Mouse (Mus musculus) midbrain, embryonic 16.5 days (tissue): Measurements from ENCODE around the gene Gm20388. TPM values are rescaled to one million over a fixed set of nuclear protein-coding genes. Genes with fewer than 3 reads are reported as not detected.

Experiments
- ATAC-seq: fragments of 200-750 bp; cut with Nextera tagmentation; 2 replicates; pipeline ENCODE4 v1.8.0; 2017; ENCODE audit warnings: moderate TSS enrichment
- H3K27ac ChIP-seq: fragments of 300-500 bp; sonication (generic); 2 replicates; pipeline ENCODE4 v1.5.1; 2014; ENCODE audit warnings: mild to moderate bottlenecking, low read length, mixed read lengths
- H3K27me3 ChIP-seq: fragments of 300-500 bp; sonication (generic); 2 replicates; pipeline ENCODE4 v1.6.1; 2014; ENCODE audit warnings: low read depth, low read length, mixed read lengths; ENCODE audit not compliant: control insufficient read depth, insufficient read depth
- H3K36me3 ChIP-seq: fragments of 300-500 bp; sonication (generic); 2 replicates; pipeline ENCODE4 v1.6.1; 2014; ENCODE audit warnings: mild to moderate bottlenecking, low read length, moderate library complexity, mixed read lengths; ENCODE audit not compliant: control insufficient read depth, insufficient read depth
- H3K4me1 ChIP-seq: fragments of 300-500 bp; sonication (generic); 2 replicates; pipeline ENCODE4 v1.6.1; 2014; ENCODE audit warnings: mild to moderate bottlenecking, low read length, mixed read lengths; ENCODE audit not compliant: control insufficient read depth, insufficient read depth
- H3K4me2 ChIP-seq: fragments of 300-500 bp; sonication (generic); 2 replicates; pipeline ENCODE4 v1.6.1; 2014; ENCODE audit warnings: mild to moderate bottlenecking, low read length, mixed read lengths
- H3K4me3 ChIP-seq: fragments of 300-500 bp; sonication (generic); 2 replicates; pipeline ENCODE4 v1.5.1; 2014; ENCODE audit warnings: low read depth, mild to moderate bottlenecking, low read length, moderate library complexity, mixed read lengths
- H3K9ac ChIP-seq: fragments of 300-500 bp; sonication (generic); 2 replicates; pipeline ENCODE4 v1.6.1; 2014; ENCODE audit warnings: low read depth, low read length, mixed read lengths
- H3K9me3 ChIP-seq: fragments of 300-500 bp; sonication (generic); replicated peaks from 2 replicates; pipeline ENCODE4 v1.6.1; 2014; ENCODE audit warnings: mild to moderate bottlenecking, low read length, mixed read lengths; ENCODE audit not compliant: control insufficient read depth, poor library complexity, severe bottlenecking
- WGBS: fragments of 180-500 bp; shearing (Covaris S2); extraction: QIAGEN DNeasy Blood & Tissue Kit; methylation state at CpG from one replicate; pipeline ENCODE4 v1.1.7; 2014; 5-methylcytosine and 5-hydroxymethylcytosine counted together
- polyA plus RNA-seq: library from polyadenylated mRNA; unstranded; fragments of >200 nt; fragmentation: Nextera tagmentation; extraction: Ambion mirVana; gene quantifications from 2 replicates; pipeline ENCODE4 v1.2.1, GENCODE M21; 2015

Gm20388 gene
- polyA plus RNA-seq, 1 experiment from 2014 or later: 7.5 TPM

- Histone ChIP-seq H3K27ac (no peak overlapping the region), H3K9me3 (no peaks in the 10 kb centered on the region), H3K4me3 (no peak overlapping the region), H3K4me1 (peaks cover 4% of the 10 kb centered on the region; the same call in 1 of the 2 replicates), H3K27me3 (no peaks in the 10 kb centered on the region), H3K4me2 (no peak overlapping the region), H3K36me3 (no peaks in the 10 kb centered on the region), H3K9ac (no peak overlapping the region)
- WGBS: 89% methylated on average over 12 of the region's 12 CpGs
- no peak for ATAC-seq
Observed at GRCm38 (mm10) chr8:122701441-122702185, 2791.0 kb downstream of the Gm20388 start.

DNA sequence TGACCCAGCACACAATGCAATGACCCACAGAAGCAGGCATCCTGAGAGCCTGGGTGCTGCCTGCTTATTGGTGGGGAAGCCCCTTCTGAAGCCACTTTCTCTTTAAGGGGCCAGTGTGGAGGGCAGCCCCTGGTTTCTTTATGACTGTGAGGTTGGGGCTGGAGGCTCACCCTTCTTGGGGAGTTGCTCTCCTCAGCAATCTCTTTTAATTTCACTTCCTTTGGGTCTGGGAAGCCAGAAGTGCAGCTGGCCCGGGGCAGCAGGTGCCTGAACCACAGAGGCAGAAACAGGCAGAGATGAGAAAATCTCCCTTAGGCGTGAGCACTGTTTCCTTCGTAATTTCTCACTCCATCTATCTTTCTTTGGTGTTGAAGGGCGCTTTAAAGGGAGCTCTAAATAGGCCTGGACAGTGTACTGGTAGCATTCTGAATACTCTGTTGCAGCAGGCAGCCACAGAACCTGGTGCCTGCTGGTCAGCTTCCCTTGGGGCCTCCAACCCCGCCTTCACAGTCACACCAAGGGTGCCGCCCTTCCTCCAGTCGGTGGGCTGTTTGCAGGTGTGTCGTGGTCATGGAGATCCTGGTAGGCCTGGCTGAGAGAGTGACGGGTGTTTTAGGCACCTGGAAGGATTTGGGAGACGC, 2791.8 kb downstream of the Gm20388 start:
- Histone ChIP-seq H3K27me3 (no peaks in the 10 kb centered on the region), H3K27ac (no peak overlapping the region), H3K4me1 (peaks cover 4% of the 10 kb centered on the region; the same call in 1 of the 2 replicates), H3K4me3 (no peak overlapping the region), H3K36me3 (no peaks in the 10 kb centered on the region), H3K4me2 (no peak overlapping the region), H3K9ac (no peak overlapping the region), H3K9me3 (no peaks in the 10 kb centered on the region)
- WGBS: 66% methylated on average over 10 of the region's 10 CpGs
- ATAC-seq: no peak

DNA sequence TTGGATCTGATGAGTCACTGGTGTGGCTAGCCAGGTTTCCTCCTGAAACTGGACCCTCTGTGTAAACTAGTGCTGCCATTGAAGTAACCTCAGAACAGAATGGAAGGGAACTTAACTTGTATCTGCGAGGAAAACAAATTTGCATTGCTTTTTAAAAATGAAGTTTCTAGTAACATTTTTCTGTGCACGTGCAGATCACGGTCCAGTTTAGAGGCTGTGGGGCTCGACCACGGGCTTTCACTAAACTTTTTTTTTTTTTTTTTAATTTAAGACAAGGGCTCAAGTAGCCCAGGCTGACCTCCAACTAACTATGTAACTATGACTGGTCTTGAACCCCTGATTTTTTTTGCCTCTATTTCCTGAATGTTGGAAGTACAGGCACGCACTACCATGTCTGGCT, 2792.3 kb downstream of the Gm20388 start:
- H3K9me3 ChIP-seq: no peaks in the 10 kb centered on the region
- no peak overlapping the region for H3K27ac ChIP-seq
- no peak overlapping the region for H3K4me3 ChIP-seq
- H3K4me1 ChIP-seq: peaks cover 4% of the 10 kb centered on the region; the same call in 1 of the 2 replicates
- no peaks in the 10 kb centered on the region for H3K27me3 ChIP-seq
- H3K36me3 ChIP-seq: no peaks in the 10 kb centered on the region
- no peak overlapping the region for H3K9ac ChIP-seq
- 85% methylated on average over 6 of the region's 6 CpGs for WGBS
- no peak overlapping the region for H3K4me2 ChIP-seq
- no peak for ATAC-seq

DNA sequence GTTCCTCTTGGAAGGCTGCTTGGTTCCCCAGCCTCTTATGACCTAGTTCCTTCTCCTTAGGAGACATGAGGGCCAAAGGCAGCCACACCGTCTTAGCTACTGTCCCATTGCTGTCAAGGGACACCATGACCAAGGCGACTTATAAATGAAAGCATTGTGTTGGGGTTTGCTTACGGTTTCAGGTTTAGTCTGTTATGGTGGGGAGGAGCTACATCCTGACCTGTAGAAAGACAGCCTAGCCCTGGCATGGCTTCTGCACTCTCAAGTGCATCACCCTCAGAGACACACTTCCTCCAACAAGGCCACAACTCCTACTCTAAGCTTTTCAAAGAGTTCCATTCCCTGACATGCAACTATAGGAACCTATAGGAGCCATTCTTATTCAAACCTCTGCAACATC, 2794.0 kb downstream of the Gm20388 start:
- H3K4me2 ChIP-seq: no peak overlapping the region
- H3K27me3 ChIP-seq: no peaks in the 10 kb centered on the region
- no peak overlapping the region for H3K9ac ChIP-seq
- H3K4me1 ChIP-seq: peaks cover 4% of the 10 kb centered on the region; the same call in 1 of the 2 replicates
- H3K27ac ChIP-seq: no peak overlapping the region
- no peak overlapping the region for H3K4me3 ChIP-seq
- 96% methylated on average over 3 of the region's 3 CpGs for WGBS
- H3K36me3 ChIP-seq: no peaks in the 10 kb centered on the region
- no peak for ATAC-seq
- no peaks in the 10 kb centered on the region for H3K9me3 ChIP-seq

GRCm38 (mm10) chr8:122705901-122706561, 2795.4 kb downstream of the Gm20388 start:
- 21% methylated on average over 12 of the region's 12 CpGs for WGBS
- no peaks in the 10 kb centered on the region for H3K27me3 ChIP-seq
- H3K4me1 ChIP-seq: peaks cover 4% of the 10 kb centered on the region; the same call in 1 of the 2 replicates
- no peak overlapping the region for H3K4me3 ChIP-seq
- H3K36me3 ChIP-seq: no peaks in the 10 kb centered on the region
- H3K4me2 ChIP-seq: no peak overlapping the region
- H3K9me3 ChIP-seq: no peaks in the 10 kb centered on the region
- no peak overlapping the region for H3K27ac ChIP-seq
- no peak overlapping the region for H3K9ac ChIP-seq
- no peak for ATAC-seq

GRCm38 (mm10) chr8:122707184-122707583, 2796.5 kb downstream of the Gm20388 start:
- no peaks in the 10 kb centered on the region for H3K9me3 ChIP-seq
- 62% methylated on average over 4 of the region's 4 CpGs for WGBS
- peaks cover 4% of the 10 kb centered on the region; the same call in 1 of the 2 replicates for H3K4me1 ChIP-seq
- no peak overlapping the region for H3K4me2 ChIP-seq
- H3K4me3 ChIP-seq: no peak overlapping the region
- no peak for ATAC-seq
- H3K27me3 ChIP-seq: no peaks in the 10 kb centered on the region
- H3K36me3 ChIP-seq: no peaks in the 10 kb centered on the region
- H3K27ac ChIP-seq: no peak overlapping the region
- H3K9ac ChIP-seq: no peak overlapping the region

DNA sequence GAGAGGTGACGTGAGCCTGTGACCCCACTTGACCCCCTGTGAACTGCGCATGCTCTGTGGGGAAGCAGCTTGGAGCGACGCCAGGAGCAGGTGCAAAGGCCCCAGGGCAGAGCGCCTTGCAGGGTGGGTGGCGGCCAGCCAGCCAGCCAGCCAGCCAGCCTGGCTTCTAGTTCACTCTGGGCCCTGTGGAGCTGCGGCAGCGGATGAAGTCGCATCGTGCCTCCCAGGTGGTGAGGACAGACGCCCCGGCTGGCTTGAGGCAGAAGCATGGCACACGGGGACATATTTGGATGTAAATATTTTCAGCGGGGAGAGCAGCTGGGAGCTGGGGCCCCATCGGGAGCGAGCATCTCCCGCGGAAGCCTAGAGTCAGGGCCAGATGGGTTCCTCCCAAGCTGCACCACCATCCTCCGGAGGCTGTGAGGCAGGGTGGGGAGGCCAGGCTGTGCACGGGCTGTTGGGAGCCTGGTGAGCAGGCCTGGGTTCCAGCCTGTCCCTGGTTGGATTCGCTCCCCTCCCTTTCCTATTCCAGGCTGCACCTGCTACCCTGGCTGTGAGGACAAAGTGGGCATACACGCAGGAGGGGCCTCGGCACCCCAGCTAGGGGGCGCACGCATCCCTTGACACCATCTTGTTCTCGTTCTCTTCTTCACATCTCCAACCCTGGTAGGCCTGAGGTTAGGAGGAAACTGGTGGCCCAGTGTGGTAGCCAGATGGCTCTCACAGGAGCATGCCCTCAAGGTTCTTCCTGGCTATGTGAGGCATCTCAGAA, 2798.9 kb downstream of the Gm20388 start:
- no peak overlapping the region for H3K4me3 ChIP-seq
- no peak overlapping the region for H3K9ac ChIP-seq
- H3K27ac ChIP-seq: no peak overlapping the region
- H3K27me3 ChIP-seq: no peaks in the 10 kb centered on the region
- ATAC-seq: no peak; the same call in 1 of the 2 replicates
- WGBS: 30% methylated on average over 26 of the region's 26 CpGs
- peaks cover 4% of the 10 kb centered on the region; the same call in 1 of the 2 replicates for H3K4me1 ChIP-seq
- no peak overlapping the region for H3K4me2 ChIP-seq
- no peaks in the 10 kb centered on the region for H3K9me3 ChIP-seq
- no peaks in the 10 kb centered on the region for H3K36me3 ChIP-seq

DNA sequence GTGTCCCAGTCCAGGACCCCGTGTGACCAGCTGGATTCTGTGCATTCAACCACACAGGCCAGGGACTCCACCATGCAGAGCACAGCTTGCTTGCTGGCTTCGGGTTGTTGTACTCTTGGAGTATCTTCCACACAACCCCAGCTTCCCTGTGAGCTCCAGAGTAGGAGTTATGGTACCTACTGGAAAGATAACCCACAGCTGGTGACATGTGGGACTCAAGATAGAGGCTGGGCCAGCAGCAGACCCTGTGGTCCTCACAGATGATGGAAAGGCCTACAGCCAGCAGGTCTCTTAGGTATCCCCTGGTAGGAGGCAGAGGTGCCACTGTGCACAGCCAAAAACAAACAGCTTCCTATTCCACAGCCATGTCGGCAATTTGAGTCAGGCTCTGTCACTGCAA, 2800.8 kb downstream of the Gm20388 start:
- H3K27me3 ChIP-seq: no peaks in the 10 kb centered on the region
- no peak overlapping the region for H3K27ac ChIP-seq
- H3K4me2 ChIP-seq: no peak overlapping the region
- H3K36me3 ChIP-seq: no peaks in the 10 kb centered on the region
- H3K4me1 ChIP-seq: no peaks in the 10 kb centered on the region; the same call in 1 of the 2 replicates
- H3K9me3 ChIP-seq: no peaks in the 10 kb centered on the region
- no peak for ATAC-seq
- WGBS: 81% methylated on average over 3 of the region's 3 CpGs
- H3K4me3 ChIP-seq: no peak overlapping the region
- no peak overlapping the region for H3K9ac ChIP-seq
